Mouse (Mus musculus): Measurements from ENCODE around the gene Morf4l1. TPM values are rescaled to one million over a fixed set of nuclear protein-coding genes. Genes with fewer than 3 reads are reported as not detected.
A peak's percentile ranks its signal among the peaks of the same experiment; 100 is the strongest.
"Not testable (repeated sequence)": the region's sequence is repeated elsewhere in the genome, so short reads cannot be mapped to it uniquely, and the experiment has no call there.

Morf4l1 gene
- polyA plus RNA-seq, 1 experiment from 2014 or later = 535 TPM

DNA sequence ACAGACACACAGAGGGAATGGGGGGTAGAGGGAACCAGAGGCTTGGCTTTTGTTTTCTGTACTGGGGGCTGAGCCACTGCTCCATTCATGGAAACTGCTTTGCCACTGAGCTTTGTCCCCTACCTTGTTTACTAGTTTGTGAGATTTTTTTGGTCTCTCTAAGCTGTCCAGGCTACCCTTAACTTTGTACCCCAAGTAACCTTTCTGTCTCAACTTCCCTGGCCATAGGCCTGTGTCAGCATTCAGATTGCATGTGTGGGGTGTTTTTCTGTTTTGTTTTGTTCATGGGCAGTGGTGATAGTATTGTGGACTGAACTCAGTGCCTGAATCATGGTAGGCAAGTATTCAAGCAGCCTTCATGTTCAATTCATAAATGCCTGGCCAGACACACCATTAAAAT is 6.3 kb downstream of the Morf4l1 start:
- H3K27me3 ChIP-seq (replicated peaks) = no peaks in the 10 kb centered on the region
- H3K9me3 ChIP-seq = no peaks in the 10 kb centered on the region
- peaks cover 24% of the 10 kb centered on the region for H3K4me1 ChIP-seq
- no peak overlapping the region for H3K4me3 ChIP-seq
- no peak overlapping the region for H3K9ac ChIP-seq
- H3K36me3 ChIP-seq = peaks cover 33% of the 10 kb centered on the region
- H3K27ac ChIP-seq = no peak overlapping the region
- no peak for ATAC-seq (ENCODE audit: low FRiP score, low read depth)
- no peak overlapping the region for H3K4me2 ChIP-seq (replicated peaks)

DNA sequence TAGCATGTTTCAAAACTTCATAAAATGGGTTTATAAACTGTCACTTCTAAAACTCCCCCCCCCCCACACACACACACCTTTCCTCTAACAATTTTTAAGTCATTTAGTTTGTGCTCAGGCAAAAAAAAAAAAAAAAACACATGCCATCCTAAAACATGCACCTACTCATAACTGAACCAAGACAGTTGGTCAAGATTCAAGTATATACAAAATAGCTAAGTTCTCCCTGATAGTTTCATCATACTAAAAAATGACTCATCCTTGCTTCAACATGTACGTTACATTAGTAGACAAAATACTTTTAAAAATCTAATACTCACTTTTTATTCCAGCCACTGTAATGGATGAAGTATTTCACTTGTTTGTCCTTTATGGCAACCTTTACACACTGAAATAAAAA is 7.7 kb downstream of the Morf4l1 start:
- Histone ChIP-seq H3K9me3 (no peaks in the 10 kb centered on the region), H3K4me1 (peaks cover 13% of the 10 kb centered on the region), H3K9ac (no peak overlapping the region), H3K27me3 (replicated peaks) (no peaks in the 10 kb centered on the region), H3K4me3 (no peak overlapping the region), H3K27ac (no peak overlapping the region), H3K4me2 (replicated peaks) (no peak overlapping the region), H3K36me3 (peaks cover 40% of the 10 kb centered on the region)
- ATAC-seq (ENCODE audit: low FRiP score, low read depth) = no peak
- WGBS = 93% methylated on average over 1 of the region's 1 CpGs

DNA sequence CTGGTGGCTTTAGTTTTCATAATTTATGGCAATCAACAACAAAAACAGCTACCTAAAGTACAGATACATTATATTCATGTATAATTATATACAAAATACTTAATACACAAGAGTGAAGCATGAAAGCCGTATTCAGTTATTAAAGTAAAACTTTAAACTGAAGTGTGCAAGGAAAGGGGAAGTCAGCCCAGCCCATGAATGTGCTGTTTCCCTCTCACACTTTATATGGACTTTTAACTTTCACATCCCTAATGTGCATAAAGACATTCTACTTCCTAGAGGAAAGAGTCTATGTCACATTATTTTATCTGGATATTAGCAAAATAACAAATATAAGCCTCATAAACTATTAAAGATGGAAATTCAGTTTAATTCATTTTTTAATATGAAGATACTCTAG is 9.1 kb downstream of the Morf4l1 start:
- Histone ChIP-seq H3K27ac (no peak overlapping the region), H3K27me3 (replicated peaks) (no peaks in the 10 kb centered on the region), H3K4me2 (replicated peaks) (no peak overlapping the region), H3K36me3 (peaks cover 53% of the 10 kb centered on the region), H3K4me3 (no peak overlapping the region), H3K4me1 (peaks cover 3% of the 10 kb centered on the region; the same call in 1 of the 2 replicates), H3K9ac (no peak overlapping the region), H3K9me3 (no peaks in the 10 kb centered on the region)
- WGBS = 97% methylated on average over 1 of the region's 1 CpGs
- ATAC-seq (ENCODE audit: low FRiP score, low read depth) = no peak

DNA sequence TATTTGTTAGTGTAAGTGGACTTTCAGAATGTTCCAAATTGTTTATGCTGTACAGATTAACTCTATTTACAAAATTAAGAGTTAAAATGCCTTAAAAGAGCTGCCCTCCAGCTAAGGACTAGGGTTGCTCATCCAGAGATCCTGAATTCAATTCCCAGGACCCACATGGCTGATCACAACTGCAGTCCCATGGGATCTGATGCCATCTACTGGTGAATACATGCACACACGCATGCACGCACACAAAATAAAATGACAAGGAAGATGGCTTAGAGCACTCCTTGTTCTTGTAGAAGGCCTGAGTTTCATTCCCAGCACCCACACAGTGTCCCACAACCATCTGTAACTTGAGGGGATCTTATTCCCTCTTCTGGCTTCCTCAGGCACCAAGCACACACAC is 13.8 kb downstream of the Morf4l1 start:
- Histone ChIP-seq H3K4me2 (replicated peaks) (no peak overlapping the region), H3K4me3 (no peak overlapping the region), H3K9ac (no peak overlapping the region), H3K4me1 (no peaks in the 10 kb centered on the region), H3K27me3 (replicated peaks) (no peaks in the 10 kb centered on the region), H3K27ac (no peak overlapping the region), H3K36me3 (peaks cover 81% of the 10 kb centered on the region), H3K9me3 (no peaks in the 10 kb centered on the region)
- WGBS = 63% methylated on average over 2 of the region's 2 CpGs
- no peak for ATAC-seq (ENCODE audit: low FRiP score, low read depth)

DNA sequence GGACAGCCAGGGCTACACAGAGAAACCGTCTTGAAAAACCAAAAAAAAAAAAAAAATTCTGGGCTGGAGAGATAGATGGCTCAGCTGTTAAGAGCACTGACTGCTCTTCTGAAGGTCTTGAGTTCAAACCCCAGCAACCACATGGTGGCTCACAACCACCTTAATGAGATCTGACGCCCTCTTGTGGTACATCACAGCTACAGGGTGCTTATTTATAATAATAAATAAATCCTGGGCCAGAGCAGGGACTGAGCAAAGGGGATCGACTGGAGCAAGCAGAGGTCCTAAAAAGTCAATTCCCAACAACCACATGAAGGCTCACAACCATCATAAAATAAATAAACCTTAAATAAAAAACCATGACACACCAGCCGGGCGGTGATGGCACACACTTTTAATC is 15.6 kb downstream of the Morf4l1 start:
- ATAC-seq (ENCODE audit: low FRiP score, low read depth) = no peak
- no peaks in the 10 kb centered on the region for H3K27me3 ChIP-seq (replicated peaks)
- H3K9me3 ChIP-seq = no peaks in the 10 kb centered on the region
- H3K4me3 ChIP-seq = no peak overlapping the region
- no peak overlapping the region for H3K27ac ChIP-seq
- 87% methylated on average over 5 of the region's 5 CpGs for WGBS
- H3K36me3 ChIP-seq = peaks cover 79% of the 10 kb centered on the region
- no peaks in the 10 kb centered on the region for H3K4me1 ChIP-seq
- no peak overlapping the region for H3K4me2 ChIP-seq (replicated peaks)
- no peak overlapping the region for H3K9ac ChIP-seq

DNA sequence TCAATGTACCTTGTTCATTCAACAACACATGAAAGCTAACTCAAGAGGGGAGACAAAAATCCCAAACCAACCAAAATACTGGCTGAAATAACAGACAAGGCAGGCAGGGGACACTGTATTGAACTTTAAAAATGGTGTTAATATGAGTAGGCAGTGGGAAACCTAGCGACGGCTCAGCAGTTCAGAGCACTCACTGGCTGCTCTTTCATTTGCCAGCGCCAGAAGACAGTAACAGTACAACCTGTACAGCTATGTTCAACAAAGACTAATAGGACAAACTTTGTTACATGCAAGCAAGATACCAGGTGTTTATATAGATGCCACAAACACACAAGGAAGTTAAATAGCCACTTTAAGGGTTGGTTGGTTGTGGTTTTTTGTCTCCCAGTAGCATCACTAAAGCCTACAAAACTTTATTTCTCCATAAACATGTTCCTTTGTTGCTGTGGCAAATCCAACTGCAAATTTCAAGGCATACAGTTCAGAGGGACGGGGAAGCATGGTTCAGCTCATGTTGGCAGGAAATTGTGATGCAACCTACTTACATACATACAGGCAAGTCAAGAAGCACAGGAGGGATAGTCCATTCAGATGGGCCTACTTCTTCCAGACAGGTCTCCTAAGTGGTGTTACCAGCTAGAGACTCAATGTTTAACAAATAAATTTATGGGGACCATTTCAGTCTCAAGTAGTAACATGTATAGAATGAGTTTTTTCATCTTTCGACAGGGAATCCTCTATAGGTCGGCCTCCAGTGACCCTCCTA is 25.1 kb downstream of the Morf4l1 start:
- Histone ChIP-seq H3K9me3 (no peaks in the 10 kb centered on the region), H3K27ac (no peak overlapping the region), H3K4me1 (no peaks in the 10 kb centered on the region), H3K9ac (no peak overlapping the region), H3K27me3 (replicated peaks) (no peaks in the 10 kb centered on the region), H3K36me3 (peaks cover 60% of the 10 kb centered on the region), H3K4me2 (replicated peaks) (no peak overlapping the region), H3K4me3 (no peak overlapping the region)
- ATAC-seq (ENCODE audit: low FRiP score, low read depth) = no peak
- WGBS = 97% methylated on average over 6 of the region's 6 CpGs

DNA sequence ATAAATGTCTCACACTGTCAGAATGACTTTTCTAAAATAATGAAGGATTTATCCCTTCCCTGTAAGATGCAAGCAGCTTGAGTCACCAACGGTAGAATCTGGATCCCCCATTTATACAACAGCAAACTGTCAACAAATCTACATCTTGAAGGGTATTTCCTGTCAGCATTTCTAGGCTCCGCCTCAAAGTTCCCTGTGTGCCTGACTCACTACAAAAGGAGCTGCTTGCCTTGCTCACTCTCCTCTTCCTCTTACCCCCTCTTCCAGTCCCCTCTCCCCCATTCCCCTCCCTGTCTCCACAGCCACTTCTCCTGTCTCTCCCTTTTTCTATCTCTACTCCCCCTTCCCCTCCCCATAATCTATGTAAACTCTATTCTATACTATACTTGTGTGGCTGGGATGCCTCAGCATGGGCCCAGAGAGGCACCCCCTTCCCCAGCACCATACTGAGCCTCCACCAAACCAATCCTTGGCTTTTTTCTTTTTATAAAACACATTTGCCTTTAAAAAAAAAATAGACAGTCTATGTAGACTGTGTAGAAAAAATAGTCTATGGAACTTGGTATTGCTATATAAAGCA is 26.6 kb downstream of the Morf4l1 start:
- peaks cover 56% of the 10 kb centered on the region for H3K36me3 ChIP-seq
- H3K9ac ChIP-seq = no peak overlapping the region
- H3K4me2 ChIP-seq (replicated peaks) = no peak overlapping the region
- no peak overlapping the region for H3K4me3 ChIP-seq
- no peaks in the 10 kb centered on the region for H3K4me1 ChIP-seq
- WGBS = 90% methylated on average over 2 of the region's 2 CpGs
- no peaks in the 10 kb centered on the region for H3K9me3 ChIP-seq
- H3K27me3 ChIP-seq (replicated peaks) = no peaks in the 10 kb centered on the region
- H3K27ac ChIP-seq = no peak overlapping the region
- ATAC-seq (ENCODE audit: low FRiP score, low read depth) = no peak

DNA sequence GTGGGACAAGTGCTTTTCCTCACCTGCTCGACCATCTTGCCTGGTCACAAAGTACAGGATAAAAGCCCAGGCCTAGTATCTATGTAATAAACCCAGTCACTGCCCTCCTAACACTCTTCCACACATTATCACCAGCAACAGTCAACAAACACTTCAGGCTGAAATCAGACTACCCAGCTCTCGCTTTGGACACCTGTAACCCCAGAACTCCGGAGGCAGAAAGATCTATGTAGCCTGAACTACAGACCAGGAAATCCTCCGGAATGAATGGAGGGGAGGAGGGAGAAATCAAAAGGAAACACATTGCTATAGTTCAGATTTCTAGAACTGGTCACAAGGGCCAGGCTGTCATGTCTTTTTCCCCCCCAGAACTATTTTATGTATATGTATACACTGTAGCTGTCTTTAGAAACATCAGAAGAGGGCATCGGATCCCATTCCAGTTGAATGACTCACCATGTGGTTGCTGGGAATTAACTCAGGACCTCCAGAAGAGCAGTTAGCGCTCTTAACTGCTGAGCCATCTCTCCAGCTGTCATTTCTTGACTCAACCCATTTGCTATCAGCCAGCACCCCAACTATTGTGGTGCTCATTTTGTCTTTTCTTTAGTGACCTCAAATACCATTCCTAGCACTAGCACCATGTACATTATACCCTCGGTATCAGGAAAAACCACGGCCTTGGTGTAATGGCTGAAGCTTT is 29.7 kb downstream of the Morf4l1 start:
- WGBS = 91% methylated on average over 8 of the region's 8 CpGs
- Histone ChIP-seq H3K36me3 (peaks cover 32% of the 10 kb centered on the region), H3K9me3 (no peaks in the 10 kb centered on the region), H3K27me3 (replicated peaks) (no peaks in the 10 kb centered on the region), H3K4me1 (no peaks in the 10 kb centered on the region), H3K9ac (no peak overlapping the region), H3K4me3 (no peak overlapping the region), H3K4me2 (replicated peaks) (no peak overlapping the region), H3K27ac (no peak overlapping the region)
- no peak for ATAC-seq (ENCODE audit: low FRiP score, low read depth)

DNA sequence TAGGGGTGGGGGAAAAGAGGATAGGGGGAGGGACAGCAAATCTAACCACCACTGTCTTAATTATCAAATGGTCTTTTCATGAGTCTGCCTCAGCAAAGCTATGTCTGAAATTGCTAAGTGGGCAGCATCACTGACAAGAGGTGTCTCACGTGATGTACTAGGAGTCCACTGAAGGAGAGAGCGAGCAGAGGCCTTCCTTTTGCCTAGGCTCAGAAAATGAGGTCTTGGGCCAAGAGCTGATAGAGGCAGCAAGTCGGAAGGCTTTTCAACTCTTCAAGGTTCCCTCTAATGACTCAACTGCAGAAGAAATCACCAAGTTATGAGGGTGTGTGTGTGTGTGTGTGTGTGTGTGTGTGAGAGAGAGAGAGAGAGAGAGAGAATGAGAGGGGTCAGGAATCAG is 30.4 kb downstream of the Morf4l1 start:
- WGBS = 90% methylated on average over 3 of the region's 3 CpGs
- ATAC-seq (ENCODE audit: low FRiP score, low read depth) = no peak

DNA sequence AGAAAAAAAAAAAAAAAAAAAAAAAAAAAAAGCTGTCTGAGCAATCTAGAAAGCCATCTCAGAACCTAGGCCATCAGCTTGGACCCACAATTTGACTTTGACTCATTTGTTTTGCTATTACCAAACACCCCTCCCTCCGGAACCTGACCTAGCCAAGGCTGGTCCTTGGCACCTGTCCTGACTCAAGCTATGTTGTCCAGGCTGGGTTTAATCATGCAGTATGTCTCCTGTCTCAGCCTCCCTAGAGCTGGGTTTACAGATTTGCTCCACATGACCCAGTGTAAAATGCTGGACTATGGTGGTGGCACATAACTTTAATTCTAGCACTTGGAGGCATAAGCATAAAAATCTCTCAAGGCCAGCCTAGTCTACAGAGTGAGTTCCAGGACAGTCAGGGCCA is 31.6 kb downstream of the Morf4l1 start:
- Histone ChIP-seq H3K9ac (no peak overlapping the region), H3K4me1 (no peaks in the 10 kb centered on the region), H3K36me3 (peaks cover 15% of the 10 kb centered on the region), H3K4me2 (replicated peaks) (no peak overlapping the region), H3K27me3 (replicated peaks) (no peaks in the 10 kb centered on the region), H3K4me3 (no peak overlapping the region), H3K27ac (no peak overlapping the region), H3K9me3 (no peaks in the 10 kb centered on the region)
- WGBS = 90% methylated on average over 1 of the region's 1 CpGs
- no peak for ATAC-seq (ENCODE audit: low FRiP score, low read depth)

More for the DNA sequence above, 30.4 kb downstream of the Morf4l1 start:
- Histone ChIP-seq H3K27ac (no peak overlapping the region), H3K27me3 (replicated peaks) (no peaks in the 10 kb centered on the region), H3K9me3 (no peaks in the 10 kb centered on the region), H3K4me1 (no peaks in the 10 kb centered on the region), H3K4me2 (replicated peaks) (no peak overlapping the region), H3K9ac (no peak overlapping the region), H3K4me3 (no peak overlapping the region), H3K36me3 (peaks cover 25% of the 10 kb centered on the region)

DNA sequence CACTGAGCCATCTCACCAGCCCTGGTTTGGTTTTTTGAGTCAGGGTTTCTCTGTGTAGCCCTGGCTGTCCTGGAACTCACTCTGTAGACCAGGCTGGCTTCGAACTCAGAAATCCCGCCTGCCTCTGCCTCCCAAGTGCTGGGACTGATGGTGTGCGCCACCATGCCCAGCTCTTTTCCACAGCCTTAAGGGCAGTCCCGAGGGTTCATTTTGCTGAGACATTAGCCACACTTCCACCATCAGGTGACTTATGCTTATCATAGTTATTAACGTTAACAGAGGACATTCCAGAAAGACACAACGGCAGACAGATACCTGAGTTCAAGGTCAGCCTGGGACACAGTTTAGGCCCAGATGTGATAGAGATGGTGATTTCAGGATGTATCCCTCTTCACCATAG is 32.6 kb downstream of the Morf4l1 start:
- H3K4me1 ChIP-seq; H3K4me3 ChIP-seq; H3K4me2 ChIP-seq (replicated peaks); H3K9ac ChIP-seq; H3K27me3 ChIP-seq (replicated peaks); H3K9me3 ChIP-seq; H3K27ac ChIP-seq; ATAC-seq (ENCODE audit: low FRiP score, low read depth): not testable (repeated sequence)
- H3K36me3 ChIP-seq = peaks cover 11% of the 10 kb centered on the region
- WGBS = 93% methylated on average over 6 of the region's 6 CpGs

DNA sequence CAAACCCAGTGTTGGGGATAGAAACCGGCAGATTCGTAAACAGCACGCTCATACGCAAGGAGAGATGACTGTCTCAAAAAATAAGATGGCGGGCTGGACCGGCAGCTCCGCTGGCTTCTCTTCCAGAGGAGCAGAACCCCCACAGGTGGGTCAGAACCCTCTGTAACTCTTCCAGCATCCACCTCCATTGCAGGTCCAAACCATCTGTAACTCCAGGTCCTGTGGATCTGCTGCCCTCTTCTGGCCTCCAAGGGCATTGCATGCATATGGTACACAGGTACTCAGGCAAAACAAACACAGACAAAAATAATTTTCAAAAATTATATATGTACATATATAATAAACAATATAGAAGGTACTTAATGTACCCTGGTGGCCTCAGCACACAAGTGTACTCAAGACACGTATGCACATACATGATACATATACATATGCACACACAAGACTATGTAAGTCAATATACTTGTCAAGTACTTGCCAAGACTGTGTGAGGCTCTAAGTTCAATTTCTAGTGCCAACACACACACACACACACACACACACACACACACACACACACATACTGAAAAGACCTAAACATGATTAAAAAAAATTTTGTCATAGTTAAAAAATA is 37.6 kb downstream of the Morf4l1 start:
- no peak overlapping the region for H3K27ac ChIP-seq
- no peaks in the 10 kb centered on the region for H3K9me3 ChIP-seq
- H3K36me3 ChIP-seq = no peaks in the 10 kb centered on the region
- no peaks in the 10 kb centered on the region for H3K27me3 ChIP-seq (replicated peaks)
- WGBS = 62% methylated on average over 8 of the region's 8 CpGs
- no peak overlapping the region for H3K9ac ChIP-seq
- no peak overlapping the region for H3K4me3 ChIP-seq
- H3K4me2 ChIP-seq (replicated peaks) = no peak overlapping the region
- peak; percentile 37; the same call in 1 of the 2 replicates for ATAC-seq (ENCODE audit: low FRiP score, low read depth)
- H3K4me1 ChIP-seq = no peaks in the 10 kb centered on the region

All from neural tube, embryonic 12.5 days (tissue).